Mouse (Mus musculus) pancreas, adult 10 weeks (tissue): ENCODE measurements around the gene Olfr317. TPM values are rescaled to one million over a fixed set of nuclear protein-coding genes. Genes with fewer than 3 reads are reported as not detected.

Source experiments
- polyA plus RNA-seq: library from polyadenylated mRNA; stranded (reverse); fragments of 350-450 nt; fragmentation: Illumina TruSeq; extraction: RNeasy Lipid Tissue Mini Kit (QIAGEN cat#74804); gene quantifications from one replicate; pipeline ENCODE4 v1.2.3, GENCODE M21; 2015; ENCODE audit warnings: low read depth, low replicate concordance; ENCODE audit not compliant: insufficient read depth

Gene Olfr317
- not detected for polyA plus RNA-seq

GRCm38 (mm10) chr11:58738792-58739262, at the start of gene Olfr317:
TSS of gene Olfr317 (minus strand) at chr11:58739212.

GRCm38 (mm10) chr11:58782480-58783089, 43.6 kb upstream of the Olfr317 start, which contains the start of gene Olfr314:
TSS of gene Olfr314 (plus strand) at chr11:58782952.

GRCm38 (mm10) chr11:58772888-58773287, 33.9 kb upstream of the Olfr317 start, which contains the start of gene Olfr315:
TSS of gene Olfr315 (plus strand) at chr11:58773188.

DNA sequence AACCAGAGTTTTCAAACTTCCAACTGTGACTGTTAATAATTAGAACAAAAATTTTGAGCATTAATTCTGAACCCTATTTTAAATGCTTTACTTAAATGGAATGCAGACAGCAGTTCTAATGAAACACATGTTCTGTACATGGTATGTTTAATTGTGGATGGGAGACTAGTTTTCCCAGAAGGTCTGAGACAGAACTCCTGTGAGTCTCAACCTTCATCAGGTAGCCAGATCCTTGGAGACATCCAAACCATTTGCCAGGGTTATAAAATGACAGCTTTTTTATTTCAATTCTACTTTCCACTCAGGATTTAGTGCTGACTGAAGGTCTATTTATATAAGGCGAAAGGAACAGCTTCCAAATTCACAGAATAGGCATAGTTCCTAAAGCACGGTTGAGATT, 13.4 kb upstream of the Olfr317 start, which contains the start of gene Olfr316:
TSS of gene Olfr316 (plus strand) at position 301 of the 400 bp plus-strand sequence.

DNA sequence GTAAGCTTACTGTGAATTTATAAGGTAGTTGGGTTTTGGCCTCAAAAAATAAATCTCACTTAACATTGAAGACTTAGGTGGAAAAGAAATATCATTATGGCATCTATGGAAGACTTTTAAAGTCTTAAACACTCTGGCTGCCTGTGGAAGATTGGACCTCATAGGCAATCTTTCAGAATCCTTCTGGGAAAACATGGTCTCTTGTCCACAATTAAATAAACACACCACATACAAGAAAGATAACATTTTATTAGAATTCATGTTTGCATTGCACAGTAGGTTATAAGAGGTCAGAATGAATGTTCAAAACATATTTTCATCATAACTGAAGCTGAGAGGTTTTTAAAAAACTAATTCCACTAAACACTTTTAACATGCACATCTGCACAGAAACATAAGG, 15.1 kb downstream of the Olfr317 start, which contains the start of gene Olfr318:
TSS of gene Olfr318 (minus strand) at position 101 of the 400 bp plus-strand sequence.

GRCm38 (mm10) chr11:58698862-58699261, 40.1 kb downstream of the Olfr317 start, which contains the start of gene Olfr319:
TSS of gene Olfr319 (plus strand) at chr11:58699162.

Other genes starting within 250 kb of the Olfr317 start
- not detected for gene Olfr332, start 246.7 kb downstream of the Olfr317 start, polyA plus RNA-seq
- not detected for gene Olfr331, start 236.6 kb downstream of the Olfr317 start, polyA plus RNA-seq
- gene Olfr330, start 204.4 kb downstream of the Olfr317 start, polyA plus RNA-seq, result not detected
- not detected for gene Olfr329-ps, start 192.8 kb downstream of the Olfr317 start, polyA plus RNA-seq
- not detected for gene Olfr328, start 183.6 kb downstream of the Olfr317 start, polyA plus RNA-seq
- not detected for gene Olfr224, start 168.7 kb downstream of the Olfr317 start, polyA plus RNA-seq
- gene Olfr325, start 161.5 kb downstream of the Olfr317 start, polyA plus RNA-seq, result not detected
- not detected for gene Olfr324, start 144.1 kb downstream of the Olfr317 start, polyA plus RNA-seq
- gene 2210407C18Rik, start 123.1 kb downstream of the Olfr317 start, polyA plus RNA-seq, result not detected
- gene Olfr323, start 108.7 kb downstream of the Olfr317 start, polyA plus RNA-seq, result not detected
- gene Trim58, start 98.7 kb downstream of the Olfr317 start, polyA plus RNA-seq, result not detected
- gene Olfr322, start 80.4 kb downstream of the Olfr317 start, polyA plus RNA-seq, result not detected
- gene Olfr320, start 58.1 kb downstream of the Olfr317 start, polyA plus RNA-seq, result not detected
- not detected for gene Olfr319, start 40.0 kb downstream of the Olfr317 start, polyA plus RNA-seq
- gene Olfr318, start 15.2 kb downstream of the Olfr317 start, polyA plus RNA-seq, result not detected
- gene Olfr316, start 13.5 kb upstream of the Olfr317 start, polyA plus RNA-seq, result not detected
- gene Olfr315, start 34.0 kb upstream of the Olfr317 start, polyA plus RNA-seq, result not detected
- gene Olfr314, start 43.7 kb upstream of the Olfr317 start, polyA plus RNA-seq, result not detected
- 10.9 TPM for gene Fam183b, start 62.7 kb upstream of the Olfr317 start, polyA plus RNA-seq
- not detected for gene Olfr313, start 75.8 kb upstream of the Olfr317 start, polyA plus RNA-seq
- gene Olfr312, start 90.0 kb upstream of the Olfr317 start, polyA plus RNA-seq, result not detected
- not detected for gene Olfr311, start 100.0 kb upstream of the Olfr317 start, polyA plus RNA-seq
- 3.5 TPM for gene Gm12258, start 107.9 kb upstream of the Olfr317 start, polyA plus RNA-seq
- 2.1 TPM for gene 2810021J22Rik, start 128.0 kb upstream of the Olfr317 start, polyA plus RNA-seq
- 0.94 TPM for gene Zfp39, start 165.0 kb upstream of the Olfr317 start, polyA plus RNA-seq
- not detected for gene Btnl10, start 178.7 kb upstream of the Olfr317 start, polyA plus RNA-seq
- gene Rnf187, start 199.7 kb upstream of the Olfr317 start, polyA plus RNA-seq, result 27.0 TPM
- not detected for gene Hist3h2ba, start 209.7 kb upstream of the Olfr317 start, polyA plus RNA-seq
- gene Hist3h2a, start 215.5 kb upstream of the Olfr317 start, polyA plus RNA-seq, result 4.9 TPM
- gene Trim17, start 215.5 kb upstream of the Olfr317 start, polyA plus RNA-seq, result not detected
- gene Trim11, start 238.9 kb upstream of the Olfr317 start, polyA plus RNA-seq, result 11.7 TPM